Mouse (Mus musculus): ENCODE results near the gene Rasgef1c. TPM values are rescaled to one million over a fixed set of nuclear protein-coding genes. Genes with fewer than 3 reads are reported as not detected.

The Rasgef1c gene
- total and polyA plus RNA-seq, 2 experiments from 2014 or later: not detected

DNA sequence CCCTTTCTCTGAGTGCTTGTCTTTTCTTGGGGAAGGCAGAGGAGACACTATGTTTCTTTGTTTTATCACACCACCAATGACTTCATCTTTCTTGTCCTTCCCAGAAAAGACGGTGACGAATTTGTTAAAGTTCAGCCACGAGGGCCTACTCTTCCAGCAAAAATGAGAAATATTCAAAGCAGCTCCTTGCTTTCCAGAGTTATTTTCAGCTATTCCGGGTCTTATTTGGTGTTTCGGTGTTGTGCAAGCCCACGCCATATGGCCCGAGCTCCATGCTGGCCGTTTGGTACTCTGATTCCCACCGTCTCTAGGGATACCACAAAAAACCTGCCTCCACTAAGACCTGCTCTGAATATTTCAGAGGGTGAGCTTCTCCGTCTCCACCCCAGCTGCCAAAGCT, 32.7 kb downstream of the Rasgef1c start:
- no peak for TF ChIP-seq EP300 (IDR thresholded peaks at IDR 0.05; ENCODE audit: low read depth)
- no peak for TF ChIP-seq CTCF (IDR thresholded peaks at IDR 0.05; ENCODE audit: low read depth)
- Histone ChIP-seq H3K27me3 (ENCODE audit: control insufficient read depth, insufficient read depth, low read length) (no peaks in the 10 kb centered on the region), H3K27ac (ENCODE audit: low read depth) (no peak overlapping the region)

DNA sequence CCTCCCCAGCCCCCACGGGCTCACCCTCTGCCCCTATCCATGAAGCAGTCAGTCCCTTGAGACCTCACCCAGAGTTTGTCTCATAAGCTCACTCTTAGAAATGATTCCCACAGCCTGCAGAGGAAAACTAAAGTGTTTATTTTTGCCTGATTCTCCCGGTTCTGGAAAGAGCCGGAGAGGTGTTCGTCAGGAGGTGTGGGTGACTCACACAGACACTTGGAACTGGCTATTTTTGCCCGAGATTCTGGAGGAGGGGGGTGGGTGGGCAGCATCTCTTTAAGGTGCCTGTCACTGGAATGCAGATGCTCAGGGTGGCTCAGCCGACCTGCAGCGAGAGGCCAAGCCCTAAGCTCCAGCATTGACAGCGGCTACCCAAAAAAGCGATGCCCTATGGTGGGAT, 34.8 kb downstream of the Rasgef1c start:
- WGBS: 47% methylated on average over 9 of the region's 9 CpGs
- no peak for TF ChIP-seq EP300 (IDR thresholded peaks at IDR 0.05; ENCODE audit: low read depth)

More for the DNA sequence above, 32.7 kb downstream of the Rasgef1c start:
- H3K9ac ChIP-seq (replicated peaks; ENCODE audit: low read depth, low read length): no peak overlapping the region
- ATAC-seq (ENCODE audit: insufficient read depth, low read depth) (peak; percentile 45; the same call in 1 of the 2 replicates), DNase-seq (ENCODE audit: low spot score) (peak; percentile 57)
- no peaks in the 10 kb centered on the region for H3K36me3 ChIP-seq (replicated peaks; ENCODE audit: control insufficient read depth, insufficient read depth, low read length)
- WGBS: 61% methylated on average over 10 of the region's 10 CpGs
- no peak overlapping the region for H3K4me3 ChIP-seq (ENCODE audit: low read depth, low read length)
- H3K4me2 ChIP-seq (ENCODE audit: low read depth, low read length): no peak overlapping the region
- no peaks in the 10 kb centered on the region for H3K4me1 ChIP-seq (ENCODE audit: control insufficient read depth, insufficient read depth)
- H3K9me3 ChIP-seq (replicated peaks; ENCODE audit: control insufficient read depth, low read length): no peaks in the 10 kb centered on the region

DNA sequence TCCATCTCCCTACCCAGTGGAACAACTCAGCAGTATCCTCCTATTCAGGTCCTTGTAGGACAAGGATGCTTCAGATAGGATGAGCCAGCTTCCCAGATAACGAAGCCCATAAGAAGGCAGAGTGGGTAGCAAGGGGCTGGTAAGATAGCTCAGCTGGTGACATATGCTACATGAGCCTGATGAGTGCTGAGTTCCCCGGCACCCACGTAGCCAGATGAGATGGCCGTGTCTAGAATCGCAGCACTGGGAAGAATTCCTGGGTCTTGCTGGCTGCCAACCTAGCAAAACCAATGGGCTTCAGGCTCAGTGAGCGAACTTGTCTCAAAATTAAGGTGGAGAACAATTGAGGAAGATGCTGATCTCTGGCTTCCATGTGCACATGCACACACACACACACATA, 36.1 kb downstream of the Rasgef1c start:
- Histone ChIP-seq H3K27me3 (ENCODE audit: control insufficient read depth, insufficient read depth, low read length) (no peaks in the 10 kb centered on the region), H3K4me3 (ENCODE audit: low read depth, low read length) (no peak overlapping the region), H3K9me3 (replicated peaks; ENCODE audit: control insufficient read depth, low read length) (no peaks in the 10 kb centered on the region), H3K4me1 (ENCODE audit: control insufficient read depth, insufficient read depth) (no peaks in the 10 kb centered on the region), H3K27ac (ENCODE audit: low read depth) (no peak overlapping the region), H3K4me2 (ENCODE audit: low read depth, low read length) (no peak overlapping the region), H3K36me3 (replicated peaks; ENCODE audit: control insufficient read depth, insufficient read depth, low read length) (no peaks in the 10 kb centered on the region), H3K9ac (replicated peaks; ENCODE audit: low read depth, low read length) (no peak overlapping the region)
- ATAC-seq (ENCODE audit: insufficient read depth, low read depth): no peak
- TF ChIP-seq EP300 (IDR thresholded peaks at IDR 0.05; ENCODE audit: low read depth): no peak
- 89% methylated on average over 6 of the region's 6 CpGs for WGBS
- no peak for DNase-seq (ENCODE audit: low spot score)

More for the DNA sequence above, 34.8 kb downstream of the Rasgef1c start:
- no peaks in the 10 kb centered on the region for H3K9me3 ChIP-seq (replicated peaks; ENCODE audit: control insufficient read depth, low read length)
- no peaks in the 10 kb centered on the region for H3K36me3 ChIP-seq (replicated peaks; ENCODE audit: control insufficient read depth, insufficient read depth, low read length)
- no peak for ATAC-seq (ENCODE audit: insufficient read depth, low read depth)
- H3K4me2 ChIP-seq (ENCODE audit: low read depth, low read length): no peak overlapping the region
- no peaks in the 10 kb centered on the region for H3K4me1 ChIP-seq (ENCODE audit: control insufficient read depth, insufficient read depth)
- no peaks in the 10 kb centered on the region for H3K27me3 ChIP-seq (ENCODE audit: control insufficient read depth, insufficient read depth, low read length)
- no peak for DNase-seq (ENCODE audit: low spot score)
- H3K4me3 ChIP-seq (ENCODE audit: low read depth, low read length): no peak overlapping the region
- H3K27ac ChIP-seq (ENCODE audit: low read depth): no peak overlapping the region
- no peak overlapping the region for H3K9ac ChIP-seq (replicated peaks; ENCODE audit: low read depth, low read length)

DNA sequence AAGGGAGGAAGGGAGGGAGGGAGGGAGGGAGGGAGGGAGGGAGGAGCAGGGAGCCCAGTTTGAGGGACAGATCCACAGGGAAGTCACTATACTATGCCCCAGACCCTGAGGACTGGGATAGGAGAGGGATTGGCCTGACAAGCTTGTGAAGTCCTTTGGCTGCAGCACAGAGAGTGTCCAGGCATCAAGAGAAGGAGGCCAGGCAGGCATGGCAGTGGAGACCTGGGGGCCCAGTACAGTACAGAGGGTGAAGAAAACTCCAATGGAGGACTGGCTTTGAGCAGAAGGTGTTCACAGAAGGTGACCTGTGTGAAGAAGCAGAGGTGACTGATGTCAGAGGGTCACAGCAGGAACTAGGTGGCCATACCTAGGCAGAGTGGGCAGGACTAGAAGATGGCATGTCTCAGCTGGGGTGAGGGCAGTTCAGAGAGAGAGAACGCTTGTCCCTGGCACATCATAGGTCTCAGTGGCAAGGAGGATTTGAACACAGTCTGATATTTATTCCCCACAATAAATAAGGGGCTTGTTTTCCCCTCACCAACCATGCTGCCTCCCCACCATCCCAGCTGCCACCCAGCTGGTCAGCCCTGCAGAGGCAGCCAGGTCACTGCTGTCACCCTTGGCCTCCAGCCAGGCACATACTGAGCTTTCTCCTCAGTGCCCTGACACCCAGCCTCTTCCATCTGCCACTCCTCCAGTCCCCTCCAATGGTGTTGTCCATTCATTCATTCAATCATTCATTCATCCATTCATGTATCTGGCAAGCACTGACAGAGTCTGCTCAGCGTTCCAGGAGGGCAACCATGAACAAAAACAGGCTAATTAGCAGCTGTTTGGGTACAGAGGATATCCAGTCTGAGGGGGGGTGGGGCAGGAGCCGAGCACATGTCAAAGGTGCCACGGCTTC, 36.9 kb downstream of the Rasgef1c start:
- DNase-seq (ENCODE audit: low spot score) (no peak), ATAC-seq (ENCODE audit: insufficient read depth, low read depth) (no peak)
- H3K27ac ChIP-seq (ENCODE audit: low read depth): no peak overlapping the region
- H3K4me1 ChIP-seq (ENCODE audit: control insufficient read depth, insufficient read depth): no peaks in the 10 kb centered on the region
- TF ChIP-seq EP300 (IDR thresholded peaks at IDR 0.05; ENCODE audit: low read depth) (no peak), CTCF (IDR thresholded peaks at IDR 0.05; ENCODE audit: low read depth) (no peak)
- H3K9me3 ChIP-seq (replicated peaks; ENCODE audit: control insufficient read depth, low read length): no peaks in the 10 kb centered on the region
- no peaks in the 10 kb centered on the region for H3K36me3 ChIP-seq (replicated peaks; ENCODE audit: control insufficient read depth, insufficient read depth, low read length)
- H3K4me3 ChIP-seq (ENCODE audit: low read depth, low read length): no peak overlapping the region
- no peaks in the 10 kb centered on the region for H3K27me3 ChIP-seq (ENCODE audit: control insufficient read depth, insufficient read depth, low read length)
- 69% methylated on average over 4 of the region's 4 CpGs for WGBS
- no peak overlapping the region for H3K4me2 ChIP-seq (ENCODE audit: low read depth, low read length)
- H3K9ac ChIP-seq (replicated peaks; ENCODE audit: low read depth, low read length): no peak overlapping the region

DNA sequence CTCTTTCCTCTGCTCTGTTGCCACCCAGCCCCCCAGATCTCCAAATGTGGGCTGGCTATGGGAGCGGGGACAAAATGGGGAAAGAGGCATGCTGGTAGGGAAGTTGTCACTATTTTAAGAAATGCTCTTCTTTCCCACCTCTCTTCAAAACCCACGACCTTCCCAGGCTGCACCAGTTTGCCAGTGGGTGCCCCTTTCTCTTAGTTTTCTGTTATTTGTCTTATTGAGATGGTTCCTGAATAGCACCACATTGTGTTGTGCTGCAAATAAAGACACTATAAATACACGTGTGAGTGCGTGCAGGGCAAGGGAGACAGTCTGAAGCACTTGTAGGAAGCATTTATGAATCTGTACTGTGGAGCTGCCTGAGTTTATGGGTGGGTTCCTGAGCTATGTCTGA, 41.2 kb downstream of the Rasgef1c start:
- no peak overlapping the region for H3K4me2 ChIP-seq (ENCODE audit: low read depth, low read length)
- H3K4me1 ChIP-seq (ENCODE audit: control insufficient read depth, insufficient read depth): no peaks in the 10 kb centered on the region
- H3K4me3 ChIP-seq (ENCODE audit: low read depth, low read length): no peak overlapping the region
- no peaks in the 10 kb centered on the region for H3K9me3 ChIP-seq (replicated peaks; ENCODE audit: control insufficient read depth, low read length)
- ATAC-seq (ENCODE audit: insufficient read depth, low read depth) (no peak), DNase-seq (ENCODE audit: low spot score) (no peak)
- H3K9ac ChIP-seq (replicated peaks; ENCODE audit: low read depth, low read length): no peak overlapping the region
- TF ChIP-seq CTCF (IDR thresholded peaks at IDR 0.05; ENCODE audit: low read depth): no peak
- TF ChIP-seq EP300 (IDR thresholded peaks at IDR 0.05; ENCODE audit: low read depth): no peak
- H3K27me3 ChIP-seq (ENCODE audit: control insufficient read depth, insufficient read depth, low read length): no peaks in the 10 kb centered on the region
- no peaks in the 10 kb centered on the region for H3K36me3 ChIP-seq (replicated peaks; ENCODE audit: control insufficient read depth, insufficient read depth, low read length)
- 38% methylated on average over 4 of the region's 4 CpGs for WGBS
- no peak overlapping the region for H3K27ac ChIP-seq (ENCODE audit: low read depth)

DNA sequence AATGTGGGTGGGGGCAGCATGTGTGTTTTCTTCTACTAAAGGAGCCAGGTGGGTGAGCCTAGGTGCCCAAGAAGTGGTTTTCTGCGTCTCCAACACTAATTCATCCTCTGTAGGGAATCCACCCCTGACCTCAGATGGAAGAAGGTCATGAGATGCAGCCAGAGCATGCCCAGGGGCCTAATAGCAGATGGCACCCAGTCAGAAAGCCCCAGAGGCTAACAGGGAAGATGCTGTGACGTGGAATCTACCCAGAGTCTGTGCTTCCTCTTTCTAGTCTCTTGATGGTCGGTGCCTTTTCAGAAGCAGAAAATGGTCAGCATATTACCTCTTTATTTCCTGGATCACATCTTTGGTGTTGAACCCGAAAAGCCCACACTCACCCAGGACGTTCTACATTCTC, 42.3 kb downstream of the Rasgef1c start:
- Histone ChIP-seq H3K27me3 (ENCODE audit: control insufficient read depth, insufficient read depth, low read length) (no peaks in the 10 kb centered on the region), H3K27ac (ENCODE audit: low read depth) (no peak overlapping the region), H3K4me1 (ENCODE audit: control insufficient read depth, insufficient read depth) (no peaks in the 10 kb centered on the region), H3K36me3 (replicated peaks; ENCODE audit: control insufficient read depth, insufficient read depth, low read length) (no peaks in the 10 kb centered on the region), H3K9me3 (replicated peaks; ENCODE audit: control insufficient read depth, low read length) (no peaks in the 10 kb centered on the region), H3K9ac (replicated peaks; ENCODE audit: low read depth, low read length) (no peak overlapping the region), H3K4me3 (ENCODE audit: low read depth, low read length) (no peak overlapping the region), H3K4me2 (ENCODE audit: low read depth, low read length) (no peak overlapping the region)
- no peak for ATAC-seq (ENCODE audit: insufficient read depth, low read depth)
- TF ChIP-seq EP300 (IDR thresholded peaks at IDR 0.05; ENCODE audit: low read depth) (no peak), CTCF (IDR thresholded peaks at IDR 0.05; ENCODE audit: low read depth) (no peak)
- no peak for DNase-seq (ENCODE audit: low spot score)
- 82% methylated on average over 5 of the region's 5 CpGs for WGBS

All from heart, postnatal 0 days (tissue).